Mouse (Mus musculus) kidney, adult 2 months (tissue): ENCODE measurements around the gene Fam120a. TPM values are rescaled to one million over a fixed set of nuclear protein-coding genes. Genes with fewer than 3 reads are reported as not detected.

ENCODE experiments used
- DNase-seq: peaks from one replicate; pipeline ENCODE4 v3.0.0; 2021
- H3K27ac ChIP-seq: fragments of 200-500 bp; 2 replicates; pipeline ENCODE4 v1.5.1; 2012; ENCODE audit warnings: low read depth, low read length, control low read depth, inconsistent platforms; ENCODE audit not compliant: insufficient read depth
- H3K27me3 ChIP-seq: fragments of 200-500 bp; replicated peaks from 2 replicates; pipeline ENCODE4 v1.6.1; 2012; ENCODE audit warnings: mild to moderate bottlenecking, moderate library complexity, low read length, inconsistent platforms; ENCODE audit not compliant: control insufficient read depth, insufficient read depth
- H3K36me3 ChIP-seq: fragments of 200-500 bp; 2 replicates; pipeline ENCODE4 v1.6.1; 2012; ENCODE audit warnings: mild to moderate bottlenecking, moderate library complexity, low read length, inconsistent platforms; ENCODE audit not compliant: control insufficient read depth, insufficient read depth
- H3K4me1 ChIP-seq: fragments of 200-500 bp; 2 replicates; pipeline ENCODE4 v1.6.1; 2011; ENCODE audit warnings: low read length; ENCODE audit not compliant: control insufficient read depth, insufficient read depth
- H3K4me3 ChIP-seq: fragments of 200-500 bp; 2 replicates; pipeline ENCODE4 v1.5.1; 2011; ENCODE audit warnings: mild to moderate bottlenecking, low read depth, low read length, control low read depth; ENCODE audit not compliant: insufficient read depth
- CTCF ChIP-seq: fragments of 200-500 bp; conservative IDR thresholded peaks from 2 replicates; pipeline ENCODE4 v1.5.1; 2011; ENCODE audit warnings: low read depth, mild to moderate bottlenecking, control low read depth, low read length, moderate library complexity, mixed read lengths; ENCODE audit not compliant: insufficient read depth, insufficient read length
- POLR2A ChIP-seq: fragments of 200-500 bp; IDR thresholded peaks from one replicate; pipeline ENCODE4 v1.6.1; 2011; ENCODE audit warnings: low read depth, low read length, control low read depth
- WGBS: fragments of 180-500 bp; shearing (Covaris S2); methylation state at CpG from one replicate; pipeline ENCODE4 v1.1.7; 2018; 5-methylcytosine and 5-hydroxymethylcytosine counted together
- polyA plus RNA-seq: library from polyadenylated mRNA; depleted of rRNA; stranded (reverse); fragments of >200 nt; gene quantifications from 2 replicates; pipeline ENCODE4 v1.2.3, GENCODE M21; 2012

Gene Fam120a
- polyA plus RNA-seq, 1 experiment, result 67.8 TPM

GRCm38 (mm10) chr13:48869088-48869487 lies 98.7 kb downstream of the Fam120a start:
- H3K4me3 ChIP-seq, result peak overlapping the region; percentile 90; the same call in 1 of the 2 replicates
- H3K36me3 ChIP-seq, result no peaks in the 10 kb centered on the region
- 34% methylated on average over 5 of the region's 5 CpGs for WGBS
- DNase-seq, result no peak
- TF ChIP-seq POLR2A, result no peak
- no peak for TF ChIP-seq CTCF
- no peak overlapping the region for H3K27ac ChIP-seq
- no peaks in the 10 kb centered on the region for H3K27me3 ChIP-seq
- H3K4me1 ChIP-seq, result peaks cover 12% of the 10 kb centered on the region

GRCm38 (mm10) chr13:48864673-48865356 lies 103.0 kb downstream of the Fam120a start:
- H3K27ac ChIP-seq, result no peak overlapping the region
- no peaks in the 10 kb centered on the region for H3K36me3 ChIP-seq
- WGBS, result 71% methylated on average over 12 of the region's 12 CpGs
- peaks cover 3% of the 10 kb centered on the region; the same call in 1 of the 2 replicates for H3K4me1 ChIP-seq
- DNase-seq, result no peak
- no peak overlapping the region for H3K4me3 ChIP-seq
- TF ChIP-seq CTCF, result no peak
- no peak for TF ChIP-seq POLR2A
- H3K27me3 ChIP-seq, result no peaks in the 10 kb centered on the region

GRCm38 (mm10) chr13:48863556-48863955 lies 104.3 kb downstream of the Fam120a start:
- H3K4me3 ChIP-seq, result no peak overlapping the region

GRCm38 (mm10) chr13:48861913-48862312 lies 105.9 kb downstream of the Fam120a start:
- 68% methylated on average over 1 of the region's 1 CpGs for WGBS

More at GRCm38 (mm10) chr13:48863556-48863955, 104.3 kb downstream of the Fam120a start:
- H3K4me1 ChIP-seq, result peaks cover 5% of the 10 kb centered on the region
- no peak for DNase-seq
- H3K27me3 ChIP-seq, result no peaks in the 10 kb centered on the region
- no peak overlapping the region for H3K27ac ChIP-seq
- H3K36me3 ChIP-seq, result no peaks in the 10 kb centered on the region
- TF ChIP-seq POLR2A (no peak), CTCF (no peak)
- 68% methylated on average over 9 of the region's 9 CpGs for WGBS

GRCm38 (mm10) chr13:48858779-48859178 lies 109.0 kb downstream of the Fam120a start:
- Histone ChIP-seq H3K4me3 (no peak overlapping the region), H3K27me3 (no peaks in the 10 kb centered on the region), H3K4me1 (peaks cover 19% of the 10 kb centered on the region), H3K36me3 (no peaks in the 10 kb centered on the region), H3K27ac (no peak overlapping the region)
- DNase-seq, result no peak
- TF ChIP-seq POLR2A, result no peak
- WGBS, result 56% methylated on average over 4 of the region's 4 CpGs

More at GRCm38 (mm10) chr13:48861913-48862312, 105.9 kb downstream of the Fam120a start:
- Histone ChIP-seq H3K27ac (no peak overlapping the region), H3K4me3 (no peak overlapping the region), H3K36me3 (no peaks in the 10 kb centered on the region), H3K27me3 (no peaks in the 10 kb centered on the region), H3K4me1 (peaks cover 19% of the 10 kb centered on the region)
- TF ChIP-seq POLR2A (no peak), CTCF (no peak)
- no peak for DNase-seq

GRCm38 (mm10) chr13:48858054-48858453 lies 109.8 kb downstream of the Fam120a start:
- no peak overlapping the region for H3K27ac ChIP-seq
- no peak for DNase-seq

GRCm38 (mm10) chr13:48857246-48857932 lies 110.4 kb downstream of the Fam120a start:
- no peak overlapping the region for H3K27ac ChIP-seq
- DNase-seq, result peak; percentile 66
- WGBS, result 47% methylated on average over 7 of the region's 7 CpGs

More at GRCm38 (mm10) chr13:48858054-48858453, 109.8 kb downstream of the Fam120a start:
- no peak for TF ChIP-seq POLR2A
- no peak for TF ChIP-seq CTCF
- Histone ChIP-seq H3K27me3 (no peaks in the 10 kb centered on the region), H3K4me3 (no peak overlapping the region), H3K4me1 (peaks cover 19% of the 10 kb centered on the region), H3K36me3 (no peaks in the 10 kb centered on the region)
- WGBS, result 61% methylated on average over 6 of the region's 6 CpGs

More at GRCm38 (mm10) chr13:48857246-48857932, 110.4 kb downstream of the Fam120a start:
- Histone ChIP-seq H3K36me3 (no peaks in the 10 kb centered on the region), H3K4me3 (no peak overlapping the region), H3K27me3 (no peaks in the 10 kb centered on the region), H3K4me1 (peaks cover 22% of the 10 kb centered on the region)
- TF ChIP-seq CTCF (no peak), POLR2A (no peak)
